Mouse (Mus musculus) fibroblast of lung, adult 2 months (primary cell): Measurements from ENCODE around the gene Lbp.

ENCODE experiments used
- DNase-seq: peaks from one replicate; pipeline ENCODE4 v3.0.0-alpha.2; 2011; ENCODE audit warnings: low read depth

The Lbp gene

DNA sequence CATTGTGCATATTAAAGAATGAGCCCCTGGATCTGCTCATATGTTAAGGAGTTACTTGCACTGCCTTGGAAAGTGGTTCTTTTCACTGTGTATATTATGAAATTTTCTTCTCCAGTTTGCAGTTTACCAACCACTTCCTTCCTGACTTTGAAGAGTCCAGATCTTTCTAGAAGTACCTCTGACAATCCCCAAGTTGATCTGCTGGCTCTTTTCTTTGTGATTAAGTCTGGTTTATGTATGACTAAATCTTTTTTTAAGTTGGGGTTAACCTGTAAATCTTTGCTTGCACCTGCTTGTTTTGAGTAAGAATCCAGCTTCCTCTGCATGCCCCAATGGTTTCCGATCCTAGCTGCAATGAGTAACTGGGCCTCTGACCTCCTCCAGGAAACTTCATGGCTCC, 6.8 kb downstream of the Lbp start:
- DNase-seq = no peak

DNA sequence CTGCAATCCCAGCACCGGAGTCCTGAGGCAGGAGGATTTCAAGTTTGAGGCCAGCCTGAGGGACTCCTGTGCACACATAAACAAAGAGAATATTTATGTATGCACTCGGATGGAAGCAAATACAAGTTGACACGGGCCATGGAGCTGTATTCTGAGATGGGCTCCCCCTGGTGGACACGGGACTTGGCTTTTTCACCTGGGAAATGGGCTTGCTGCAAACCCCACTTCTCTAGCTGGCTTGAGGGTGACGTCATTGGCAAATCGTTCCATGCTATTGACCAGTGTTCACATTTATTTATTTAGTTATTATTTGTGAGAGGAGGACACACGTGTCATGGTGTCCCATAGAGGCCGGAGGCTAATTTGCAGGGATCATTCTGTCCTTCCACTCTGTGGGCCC, 10.1 kb downstream of the Lbp start:
- no peak for DNase-seq

GRCm38 (mm10) chr2:158317026-158317425, 10.7 kb downstream of the Lbp start:
- DNase-seq = no peak

GRCm38 (mm10) chr2:158321596-158321995, 15.3 kb downstream of the Lbp start:
- DNase-seq = no peak

- DNase-seq = no peak
These were observed 16.6 kb downstream of the Lbp start for GRCm38 (mm10) chr2:158322845-158323244.

GRCm38 (mm10) chr2:158324531-158325190, 18.4 kb downstream of the Lbp start:
- DNase-seq = no peak

GRCm38 (mm10) chr2:158325609-158326008, 19.3 kb downstream of the Lbp start:
- DNase-seq = no peak

GRCm38 (mm10) chr2:158334356-158334755, 28.1 kb downstream of the Lbp start:
- DNase-seq = no peak

DNA sequence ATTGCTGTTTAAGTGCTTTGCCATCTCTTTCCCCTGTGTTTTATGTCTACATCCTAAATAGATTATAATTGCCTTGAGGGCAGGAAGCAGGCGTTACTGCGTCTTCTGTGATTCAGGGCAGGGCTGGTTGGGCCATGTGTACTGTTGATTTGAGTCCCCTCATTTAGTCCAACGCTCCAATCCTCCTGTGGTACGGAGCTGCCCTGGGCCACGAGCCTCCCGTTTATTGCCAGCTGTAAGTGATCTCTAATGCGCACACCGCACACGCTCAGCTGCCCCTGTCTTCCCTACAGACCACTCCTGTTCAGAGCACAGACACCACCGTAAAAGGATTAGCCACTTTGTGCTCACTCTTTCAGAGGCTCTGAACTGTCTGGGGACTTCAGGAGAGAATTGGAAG, 31.4 kb downstream of the Lbp start:
- no peak for DNase-seq

- DNase-seq = peak; percentile 28
These were observed 33.8 kb downstream of the Lbp start for GRCm38 (mm10) chr2:158339948-158340564.

GRCm38 (mm10) chr2:158341324-158341723, 35.0 kb downstream of the Lbp start:
- no peak for DNase-seq

DNA sequence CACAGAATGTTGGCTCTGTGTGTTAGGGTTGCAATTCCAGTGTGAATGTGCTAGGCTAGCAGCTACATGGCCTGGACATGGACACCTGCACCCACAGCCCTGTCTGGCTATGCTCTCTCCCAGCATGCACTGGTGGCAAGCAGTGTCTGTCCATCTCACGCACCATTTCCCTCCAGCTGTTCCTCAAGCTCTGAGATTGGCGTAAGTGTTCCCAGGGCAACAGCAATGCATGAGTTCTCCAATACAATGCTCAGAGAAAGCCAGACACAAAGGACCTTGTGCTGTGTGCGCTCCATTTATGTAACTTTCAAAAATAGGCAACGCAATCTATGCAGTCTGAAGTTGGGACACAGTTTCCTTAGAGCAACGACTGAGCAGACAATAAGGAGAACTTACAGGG, 37.2 kb downstream of the Lbp start:
- DNase-seq = no peak

DNA sequence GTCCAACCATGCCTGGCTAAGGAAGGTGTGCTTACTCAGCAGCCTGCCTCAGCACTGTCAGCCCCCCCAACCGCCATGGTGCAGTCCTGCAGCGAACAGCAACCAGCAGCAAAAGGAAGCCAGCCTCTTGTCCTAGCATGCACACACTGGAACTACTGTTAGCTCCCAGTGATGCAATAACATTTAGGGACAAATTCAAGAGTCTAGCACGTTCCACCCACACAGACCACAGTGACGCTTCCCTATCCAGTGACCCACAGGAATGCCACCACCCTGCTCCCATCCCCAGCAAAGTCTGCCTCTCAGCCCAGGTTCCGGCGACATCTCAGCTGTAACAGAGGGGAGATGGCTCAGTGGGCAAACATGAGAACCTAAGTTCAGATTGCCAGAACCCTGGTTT, 40.2 kb downstream of the Lbp start:
- DNase-seq = no peak

DNA sequence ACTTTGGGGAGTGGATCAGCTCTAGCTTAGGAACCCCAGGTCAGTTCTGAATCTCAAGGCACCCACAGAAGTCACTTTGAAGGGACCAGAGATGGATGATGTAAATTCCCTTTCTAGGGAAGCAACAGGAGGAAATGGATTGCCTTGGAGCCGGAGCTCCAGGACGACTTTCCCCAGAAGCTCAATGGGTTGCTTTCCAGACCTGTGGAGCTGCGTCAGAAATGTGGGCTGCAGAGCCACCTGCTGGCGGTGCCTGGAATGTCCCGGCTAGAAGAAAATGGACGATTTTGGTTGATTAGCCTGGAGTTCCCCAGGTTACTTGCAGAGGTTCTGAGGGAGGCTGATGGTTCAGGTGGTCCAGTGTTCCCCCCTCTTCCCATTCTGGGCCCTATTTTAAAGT, 41.6 kb downstream of the Lbp start:
- peak; percentile 20 for DNase-seq

GRCm38 (mm10) chr2:158352801-158353520, 46.7 kb downstream of the Lbp start:
- DNase-seq = no peak

DNA sequence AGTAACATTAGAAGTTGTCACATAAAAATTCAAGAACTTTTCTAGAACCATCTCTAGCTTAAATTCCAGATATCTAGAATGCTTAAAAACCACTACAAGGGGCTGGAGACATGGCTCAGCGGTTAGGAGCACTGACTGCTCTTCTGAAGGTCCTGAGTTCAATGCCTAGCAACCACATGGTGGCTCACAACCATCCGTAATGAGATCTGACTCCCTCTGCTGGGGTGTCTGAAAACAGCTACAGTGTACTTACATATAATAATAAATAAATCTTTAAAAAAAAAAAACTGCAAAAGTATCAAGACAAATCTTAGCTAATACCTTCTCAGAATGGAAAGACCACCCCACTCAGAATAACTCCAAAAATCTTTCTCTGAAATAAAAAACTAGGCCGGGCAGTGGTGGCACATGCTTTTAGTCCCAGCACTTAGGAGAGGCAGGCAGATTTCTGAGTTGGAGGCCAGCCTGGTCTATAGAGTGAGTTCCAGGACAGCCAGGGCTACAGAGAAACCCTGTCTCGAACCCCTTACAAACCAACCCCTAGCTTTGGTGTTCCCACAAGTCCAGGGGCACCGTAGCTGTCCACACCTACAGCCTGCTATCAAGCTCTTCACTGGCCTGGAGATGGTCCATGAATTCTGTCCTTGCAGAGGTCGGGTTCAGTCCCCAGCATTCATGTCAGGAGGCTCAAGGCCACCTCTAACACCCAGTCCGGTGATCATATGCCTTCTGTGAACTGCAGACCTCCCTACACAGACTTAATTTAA, 48.2 kb downstream of the Lbp start:
- DNase-seq = no peak

GRCm38 (mm10) chr2:158355238-158355637, 48.9 kb downstream of the Lbp start:
- no peak for DNase-seq

GRCm38 (mm10) chr2:158356121-158356520, 49.8 kb downstream of the Lbp start:
- no peak for DNase-seq

DNA sequence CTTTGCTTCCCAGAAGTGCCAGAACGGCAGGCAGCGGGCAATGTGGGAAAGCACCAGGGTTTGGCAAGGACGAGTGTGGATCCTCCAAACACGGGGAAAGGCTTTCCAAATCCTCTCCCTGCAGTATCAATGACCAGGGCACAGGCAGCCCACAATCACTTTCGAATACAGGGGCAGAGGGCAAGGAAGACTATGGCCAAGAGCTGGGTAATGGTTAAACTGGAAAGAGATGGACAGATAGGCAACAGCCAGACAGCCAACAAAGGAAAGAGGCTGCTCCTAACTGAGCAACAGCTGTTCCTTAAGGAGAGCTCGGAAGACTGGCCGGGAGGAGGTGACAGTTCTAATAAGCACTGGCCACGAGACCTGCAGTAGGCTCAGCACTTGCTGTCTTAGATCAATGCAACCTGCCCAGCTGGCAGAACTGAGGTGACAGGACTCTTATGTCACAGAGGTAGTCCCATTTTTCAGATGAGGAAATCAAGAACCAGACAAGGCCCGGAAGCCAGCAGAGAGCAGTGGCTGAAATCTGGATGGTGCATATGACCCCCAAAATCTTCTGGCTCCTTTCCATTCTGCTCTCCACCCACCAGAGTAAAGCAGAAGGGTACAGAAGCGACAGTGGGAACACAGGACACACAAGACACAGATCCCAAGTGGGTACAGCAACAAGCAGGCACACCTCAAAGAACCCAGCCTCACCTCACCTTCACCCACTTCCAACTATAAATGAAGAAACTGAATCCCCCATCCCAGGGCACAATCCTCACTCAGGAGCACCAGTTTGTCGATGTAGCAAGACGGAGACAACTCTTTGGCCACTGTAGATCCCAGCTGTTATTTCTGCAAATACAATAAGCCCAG, 53.7 kb downstream of the Lbp start:
- DNase-seq = no peak

GRCm38 (mm10) chr2:158360873-158361677, 54.8 kb downstream of the Lbp start:
- no peak for DNase-seq
